Mouse (Mus musculus): ENCODE results near the gene Rtbdn. TPM values are rescaled to one million over a fixed set of nuclear protein-coding genes. Genes with fewer than 3 reads are reported as not detected.
A peak's percentile ranks its signal among the peaks of the same experiment; 100 is the strongest.

The Rtbdn gene
- polyA plus RNA-seq, 1 experiment from 2014 or later, result 0.28 TPM

GRCm38 (mm10) chr8:84966603-84967002, 19.8 kb downstream of the Rtbdn start:
- Histone ChIP-seq H3K27ac (ENCODE audit: low read length) (peak overlapping the region; percentile 25), H3K27me3 (ENCODE audit: control insufficient read depth, insufficient read depth, low read length) (no peaks in the 10 kb centered on the region), H3K9ac (ENCODE audit: low read length) (peak overlapping the region; percentile 46; the same call in 1 of the 2 replicates), H3K36me3 (ENCODE audit: control insufficient read depth, insufficient read depth, low read length) (no peaks in the 10 kb centered on the region; the same call in 1 of the 2 replicates), H3K4me1 (ENCODE audit: control insufficient read depth, insufficient read depth, low read length) (peaks cover 29% of the 10 kb centered on the region), H3K9me3 (replicated peaks; ENCODE audit: control insufficient read depth, low read length) (no peaks in the 10 kb centered on the region), H3K4me3 (replicated peaks; ENCODE audit: low read length) (no peak overlapping the region), H3K4me2 (ENCODE audit: low read depth, low read length) (peak overlapping the region; percentile 96; the same call in 1 of the 2 replicates)
- WGBS, result 31% methylated on average over 3 of the region's 3 CpGs
- no peak for ATAC-seq (ENCODE audit: insufficient read depth, low FRiP score)

DNA sequence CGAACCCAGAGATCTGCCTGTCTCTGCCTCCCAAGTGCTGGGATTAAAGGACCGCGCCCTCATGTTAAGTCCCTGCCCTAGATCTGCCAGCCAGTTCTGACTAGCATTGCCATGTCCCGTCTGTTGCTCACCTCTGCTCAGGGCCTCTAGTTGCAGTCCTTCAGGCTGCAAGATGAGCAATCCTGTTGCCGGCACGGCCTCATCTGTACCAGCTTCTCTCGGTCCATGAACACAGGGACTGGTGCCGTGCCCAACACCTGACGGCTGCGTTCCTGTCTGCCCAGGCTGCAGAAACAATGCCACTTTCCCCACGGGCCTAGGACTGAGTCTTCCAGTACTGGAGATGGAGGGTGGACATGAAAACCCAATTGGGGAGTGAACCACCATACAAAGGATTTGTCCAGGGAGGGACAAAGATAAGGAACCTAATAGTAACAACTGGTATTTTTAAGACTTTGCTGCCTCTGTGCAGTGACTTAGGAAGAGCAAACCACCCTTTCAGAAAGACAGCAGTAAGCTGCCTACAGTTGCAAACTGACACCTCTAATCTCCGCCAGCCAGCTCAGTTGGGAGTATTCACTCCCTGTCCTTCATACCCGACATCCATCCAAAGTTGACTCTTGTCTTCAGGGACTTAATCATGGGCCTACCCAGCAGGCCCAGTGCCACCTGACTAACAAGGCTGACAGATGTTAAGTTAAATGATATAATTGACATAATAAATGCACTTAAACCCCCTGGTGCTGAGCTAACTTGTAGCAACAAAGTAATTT, 20.9 kb downstream of the Rtbdn start:
- Histone ChIP-seq H3K9ac (ENCODE audit: low read length) (no peak overlapping the region), H3K27ac (ENCODE audit: low read length) (peak overlapping the region; percentile 96; the same call in 1 of the 2 replicates), H3K36me3 (ENCODE audit: control insufficient read depth, insufficient read depth, low read length) (no peaks in the 10 kb centered on the region; the same call in 1 of the 2 replicates), H3K4me1 (ENCODE audit: control insufficient read depth, insufficient read depth, low read length) (peaks cover 29% of the 10 kb centered on the region), H3K4me2 (ENCODE audit: low read depth, low read length) (no peak overlapping the region), H3K27me3 (ENCODE audit: control insufficient read depth, insufficient read depth, low read length) (no peaks in the 10 kb centered on the region), H3K9me3 (replicated peaks; ENCODE audit: control insufficient read depth, low read length) (no peaks in the 10 kb centered on the region), H3K4me3 (replicated peaks; ENCODE audit: low read length) (no peak overlapping the region)
- 87% methylated on average over 13 of the region's 13 CpGs for WGBS
- ATAC-seq (ENCODE audit: insufficient read depth, low FRiP score), result no peak

- Histone ChIP-seq H3K27ac (ENCODE audit: low read length) (peak overlapping the region; percentile 96), H3K4me3 (replicated peaks; ENCODE audit: low read length) (peak overlapping the region; percentile 81), H3K4me2 (ENCODE audit: low read depth, low read length) (peak overlapping the region; percentile 92), H3K27me3 (ENCODE audit: control insufficient read depth, insufficient read depth, low read length) (no peaks in the 10 kb centered on the region), H3K9me3 (replicated peaks; ENCODE audit: control insufficient read depth, low read length) (no peaks in the 10 kb centered on the region), H3K36me3 (ENCODE audit: control insufficient read depth, insufficient read depth, low read length) (no peaks in the 10 kb centered on the region; the same call in 1 of the 2 replicates), H3K9ac (ENCODE audit: low read length) (peak overlapping the region; percentile 92), H3K4me1 (ENCODE audit: control insufficient read depth, insufficient read depth, low read length) (peaks cover 29% of the 10 kb centered on the region)
- WGBS, result 10% methylated on average over 2 of the region's 2 CpGs
- no peak for ATAC-seq (ENCODE audit: insufficient read depth, low FRiP score)
Measured at GRCm38 (mm10) chr8:84968650-84969049, 21.9 kb downstream of the Rtbdn start.

GRCm38 (mm10) chr8:84969241-84970134, 22.7 kb downstream of the Rtbdn start, which contains the start of the genes Gm49661, Prdx2 and Rnaseh2a:
Gene Gm49661 (minus strand): TSS chr8:84969433.
Gene Prdx2 (plus strand): TSS chr8:84969587.
Gene Rnaseh2a (minus strand): TSS chr8:84969767.
- WGBS, result under 1% methylated on average over 56 of the region's 56 CpGs
- H3K9ac ChIP-seq (ENCODE audit: low read length), result peak within 1 kb of the TSS; percentile 92

DNA sequence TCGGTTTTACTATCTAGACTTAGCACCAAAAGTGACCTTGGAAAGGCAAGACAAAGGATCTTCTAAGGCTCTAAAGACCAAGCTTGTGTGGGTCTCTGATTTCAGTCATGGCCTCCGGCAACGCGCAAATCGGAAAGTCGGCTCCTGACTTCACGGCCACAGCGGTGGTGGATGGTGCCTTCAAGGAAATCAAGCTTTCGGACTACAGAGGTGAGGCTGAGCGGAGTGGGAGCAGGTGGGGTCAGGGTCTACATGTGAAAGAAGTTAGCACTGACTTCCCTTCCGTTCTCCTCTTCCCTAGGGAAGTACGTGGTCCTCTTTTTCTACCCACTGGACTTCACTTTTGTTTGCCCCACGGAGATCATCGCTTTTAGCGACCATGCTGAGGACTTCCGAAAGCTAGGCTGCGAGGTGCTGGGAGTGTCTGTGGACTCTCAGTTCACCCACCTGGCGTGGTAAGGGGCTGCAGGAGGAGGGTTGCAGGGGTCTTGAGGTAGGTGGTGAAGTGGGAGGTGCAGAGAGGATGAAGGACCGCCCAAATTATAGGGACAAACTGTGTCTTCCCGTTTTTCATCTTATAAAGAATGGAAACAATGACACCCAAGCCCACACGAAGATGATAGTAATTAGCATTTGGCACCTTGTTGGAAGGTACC, 23.5 kb downstream of the Rtbdn start:
- ATAC-seq (ENCODE audit: insufficient read depth, low FRiP score), result no peak
- WGBS, result 3% methylated on average over 21 of the region's 21 CpGs
- peaks cover 25% of the 10 kb centered on the region for H3K4me1 ChIP-seq (ENCODE audit: control insufficient read depth, insufficient read depth, low read length)
- no peaks in the 10 kb centered on the region; the same call in 1 of the 2 replicates for H3K36me3 ChIP-seq (ENCODE audit: control insufficient read depth, insufficient read depth, low read length)
- H3K27me3 ChIP-seq (ENCODE audit: control insufficient read depth, insufficient read depth, low read length), result no peaks in the 10 kb centered on the region
- peak overlapping the region; percentile 96 for H3K27ac ChIP-seq (ENCODE audit: low read length)
- H3K9me3 ChIP-seq (replicated peaks; ENCODE audit: control insufficient read depth, low read length), result no peaks in the 10 kb centered on the region
- H3K4me3 ChIP-seq (replicated peaks; ENCODE audit: low read length), result peak overlapping the region; percentile 81
- H3K4me2 ChIP-seq (ENCODE audit: low read depth, low read length), result peak overlapping the region; percentile 92
- H3K9ac ChIP-seq (ENCODE audit: low read length), result peak overlapping the region; percentile 92

More at GRCm38 (mm10) chr8:84969241-84970134, 22.7 kb downstream of the Rtbdn start, which contains the start of the genes Gm49661, Prdx2 and Rnaseh2a:
- peaks cover 29% of the 10 kb centered on the region for H3K4me1 ChIP-seq (ENCODE audit: control insufficient read depth, insufficient read depth, low read length)
- no peaks in the 10 kb centered on the region; the same call in 1 of the 2 replicates for H3K36me3 ChIP-seq (ENCODE audit: control insufficient read depth, insufficient read depth, low read length)
- peak; percentile 76 for ATAC-seq (ENCODE audit: insufficient read depth, low FRiP score)
- peak within 1 kb of the TSS; percentile 81 for H3K4me3 ChIP-seq (replicated peaks; ENCODE audit: low read length)
- no peaks in the 10 kb centered on the region for H3K9me3 ChIP-seq (replicated peaks; ENCODE audit: control insufficient read depth, low read length)
- H3K4me2 ChIP-seq (ENCODE audit: low read depth, low read length), result peak within 1 kb of the TSS; percentile 92
- H3K27me3 ChIP-seq (ENCODE audit: control insufficient read depth, insufficient read depth, low read length), result no peaks in the 10 kb centered on the region
- H3K27ac ChIP-seq (ENCODE audit: low read length), result peak within 1 kb of the TSS; percentile 96

GRCm38 (mm10) chr8:84970913-84971312, 24.1 kb downstream of the Rtbdn start:
- Histone ChIP-seq H3K4me3 (replicated peaks; ENCODE audit: low read length) (peak overlapping the region; percentile 81), H3K9me3 (replicated peaks; ENCODE audit: control insufficient read depth, low read length) (no peaks in the 10 kb centered on the region), H3K9ac (ENCODE audit: low read length) (peak overlapping the region; percentile 92), H3K27me3 (ENCODE audit: control insufficient read depth, insufficient read depth, low read length) (no peaks in the 10 kb centered on the region), H3K27ac (ENCODE audit: low read length) (no peak overlapping the region), H3K36me3 (ENCODE audit: control insufficient read depth, insufficient read depth, low read length) (no peaks in the 10 kb centered on the region; the same call in 1 of the 2 replicates), H3K4me1 (ENCODE audit: control insufficient read depth, insufficient read depth, low read length) (peaks cover 26% of the 10 kb centered on the region), H3K4me2 (ENCODE audit: low read depth, low read length) (peak overlapping the region; percentile 92)
- WGBS, result 50% methylated on average over 5 of the region's 5 CpGs
- no peak for ATAC-seq (ENCODE audit: insufficient read depth, low FRiP score)

GRCm38 (mm10) chr8:84973079-84973478, 26.3 kb downstream of the Rtbdn start:
- H3K36me3 ChIP-seq (ENCODE audit: control insufficient read depth, insufficient read depth, low read length), result no peaks in the 10 kb centered on the region; the same call in 1 of the 2 replicates
- WGBS, result 84% methylated on average over 1 of the region's 1 CpGs
- H3K27ac ChIP-seq (ENCODE audit: low read length), result no peak overlapping the region
- no peak overlapping the region for H3K4me3 ChIP-seq (replicated peaks; ENCODE audit: low read length)
- H3K4me1 ChIP-seq (ENCODE audit: control insufficient read depth, insufficient read depth, low read length), result peaks cover 27% of the 10 kb centered on the region
- H3K9me3 ChIP-seq (replicated peaks; ENCODE audit: control insufficient read depth, low read length), result no peaks in the 10 kb centered on the region
- no peak overlapping the region for H3K9ac ChIP-seq (ENCODE audit: low read length)
- H3K4me2 ChIP-seq (ENCODE audit: low read depth, low read length), result no peak overlapping the region
- H3K27me3 ChIP-seq (ENCODE audit: control insufficient read depth, insufficient read depth, low read length), result no peaks in the 10 kb centered on the region
- no peak for ATAC-seq (ENCODE audit: insufficient read depth, low FRiP score)

- Histone ChIP-seq H3K36me3 (ENCODE audit: control insufficient read depth, insufficient read depth, low read length) (no peaks in the 10 kb centered on the region; the same call in 1 of the 2 replicates), H3K4me1 (ENCODE audit: control insufficient read depth, insufficient read depth, low read length) (peaks cover 26% of the 10 kb centered on the region), H3K4me2 (ENCODE audit: low read depth, low read length) (no peak overlapping the region), H3K27ac (ENCODE audit: low read length) (no peak overlapping the region), H3K4me3 (replicated peaks; ENCODE audit: low read length) (no peak overlapping the region), H3K9me3 (replicated peaks; ENCODE audit: control insufficient read depth, low read length) (no peaks in the 10 kb centered on the region), H3K27me3 (ENCODE audit: control insufficient read depth, insufficient read depth, low read length) (no peaks in the 10 kb centered on the region), H3K9ac (ENCODE audit: low read length) (no peak overlapping the region)
- ATAC-seq (ENCODE audit: insufficient read depth, low FRiP score), result no peak
- WGBS, result 54% methylated on average over 4 of the region's 4 CpGs
Measured at GRCm38 (mm10) chr8:84973803-84974542, 27.2 kb downstream of the Rtbdn start.

All from stomach, embryonic 16.5 days (tissue).